Mouse (Mus musculus) testis, postnatal 10 days (tissue): Measurements from ENCODE around the gene Noc3l.

Experiments
- DNase-seq: peaks from one replicate; pipeline ENCODE4 v3.0.0; 2021; ENCODE audit warnings: low spot score

Gene Noc3l

GRCm38 (mm10) chr19:38758685-38759472 lies 60.2 kb downstream of the Noc3l start:
- DNase-seq: no peak

DNA sequence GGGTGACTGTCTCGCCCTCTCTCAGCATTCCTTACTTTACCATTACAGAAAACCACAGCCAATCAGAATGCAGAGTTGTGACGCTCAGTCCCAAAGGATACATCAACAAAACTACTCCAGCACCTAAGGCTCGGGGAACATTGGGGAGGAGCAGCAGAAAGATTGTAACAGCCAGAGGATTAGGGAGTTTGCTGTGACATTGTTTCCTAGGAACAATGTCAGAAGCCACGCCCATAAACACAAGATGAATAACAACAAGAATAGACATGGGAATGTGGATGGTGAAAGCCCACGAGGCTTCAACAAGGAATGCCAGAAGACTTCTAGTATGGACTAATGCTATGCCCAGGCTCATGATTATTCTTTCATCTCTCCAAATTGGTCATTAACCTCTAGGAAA lies 61.0 kb downstream of the Noc3l start:
- DNase-seq: no peak

DNA sequence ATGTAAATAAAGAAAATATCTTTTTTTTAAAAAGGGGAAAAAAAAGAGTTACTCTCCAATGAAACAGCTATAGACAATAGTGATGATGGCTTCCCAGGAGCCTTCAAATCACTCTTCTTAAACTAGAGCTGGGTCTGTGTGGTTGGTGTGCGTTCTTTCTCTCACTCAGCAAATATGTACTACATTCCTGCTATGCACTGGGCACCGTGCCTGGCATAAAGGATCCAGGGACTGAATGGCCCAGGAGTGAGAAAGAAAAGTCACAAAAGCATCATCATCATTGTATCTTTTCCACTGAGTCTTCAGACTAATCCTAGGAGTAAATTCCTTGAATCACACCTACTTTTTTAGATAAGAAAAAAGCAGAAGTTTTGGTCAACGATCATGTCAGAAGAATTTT lies 61.9 kb downstream of the Noc3l start:
- no peak for DNase-seq

- DNase-seq: no peak
These were observed 68.8 kb downstream of the Noc3l start for GRCm38 (mm10) chr19:38750192-38750591.

DNA sequence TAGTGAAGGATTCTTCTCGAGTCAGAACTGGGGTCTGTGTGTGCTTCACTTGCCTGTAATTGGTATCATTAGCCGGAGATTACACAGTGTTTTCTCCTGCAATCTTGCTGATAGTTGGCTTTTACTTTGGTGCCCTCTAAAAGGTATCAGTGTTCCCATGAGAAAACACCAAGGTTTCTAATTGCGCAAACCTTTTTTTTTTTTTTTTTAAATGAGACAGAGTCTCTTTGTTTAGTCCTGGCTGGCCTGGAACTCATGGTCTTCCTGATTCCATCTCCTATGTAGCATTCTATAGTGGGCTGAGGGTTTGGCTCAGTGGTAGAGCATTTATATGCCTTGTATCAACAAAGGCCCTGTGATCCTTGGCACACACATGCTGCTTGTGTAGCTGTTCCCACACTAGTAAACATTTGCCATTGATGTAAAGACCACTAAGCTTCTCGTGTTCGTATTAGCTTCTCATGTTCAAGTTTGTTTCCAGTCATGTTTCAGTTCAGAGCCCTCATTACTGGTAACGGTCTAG lies 72.5 kb downstream of the Noc3l start:
- DNase-seq: no peak

GRCm38 (mm10) chr19:38745810-38746491 lies 73.1 kb downstream of the Noc3l start:
- DNase-seq: no peak

GRCm38 (mm10) chr19:38744546-38744945 lies 74.5 kb downstream of the Noc3l start:
- DNase-seq: no peak
